ENCODE assay signal across 7 mouse cellular contexts in the genomic region with DNA sequence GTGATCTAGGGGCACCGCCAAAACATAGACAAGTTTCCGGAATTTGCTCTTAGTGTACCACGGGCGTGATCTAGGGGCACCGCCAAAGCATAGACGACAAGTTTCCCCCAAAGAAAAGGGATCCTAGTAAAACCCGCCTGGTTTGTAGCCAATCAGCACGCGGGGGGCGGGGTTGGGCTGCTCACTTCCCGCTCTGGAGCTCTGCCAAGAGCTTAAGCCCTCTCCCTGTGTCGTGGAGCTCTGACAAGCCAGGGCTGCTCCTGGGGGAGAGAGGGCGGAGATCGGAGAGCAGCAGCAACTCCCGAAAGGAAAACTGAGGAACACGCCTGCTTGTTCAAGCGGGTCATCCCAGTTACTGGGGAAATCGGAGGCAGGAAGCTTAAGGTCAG. TPM values are rescaled to one million over a fixed set of nuclear protein-coding genes. Genes with fewer than 3 reads are reported as not detected.
A peak's percentile ranks its signal among the peaks of the same experiment; 100 is the strongest.
DNase-seq lines count a peak whose midpoint lies in the region; ATAC-seq lines count a peak whose summit lies in the region.

No protein-coding gene starts in this region.

- peak overlapping the region; percentile 38 for H3K4me3 ChIP-seq in intestine, embryonic 15.5 days (replicated peaks)
- peak overlapping the region; percentile 51 for H3K4me3 ChIP-seq in limb, embryonic 10.5 days
- peak overlapping the region; percentile 33 for H3K4me3 ChIP-seq in midbrain, embryonic 12.5 days

- H3K36me3 ChIP-seq in intestine, embryonic 15.5 days = no peaks in the 10 kb centered on the region
- H3K36me3 ChIP-seq in limb, embryonic 10.5 days = 0 out of 2 replicates have a peak, but pooled peaks cover 5% of the 10 kb centered on the region
- H3K36me3 ChIP-seq in midbrain, embryonic 12.5 days = 0 out of 2 replicates have a peak, but pooled peaks cover under 1% of the 10 kb centered on the region

- H3K9ac ChIP-seq in intestine, embryonic 15.5 days = peak overlapping the region; percentile 56
- peak overlapping the region; percentile 49 for H3K9ac ChIP-seq in midbrain, embryonic 12.5 days (replicated peaks)

- H3K4me2 ChIP-seq in intestine, embryonic 15.5 days (replicated peaks) = peak overlapping the region; percentile 82
- H3K4me2 ChIP-seq in midbrain, embryonic 12.5 days (replicated peaks) = peak overlapping the region; percentile 59

- intact Hi-C loops in gastrocnemius, postnatal 36 days (cut with DNase I) = no loop called here

- peak; percentile 53 for ATAC-seq in intestine, embryonic 15.5 days
- peak; percentile 28 for ATAC-seq in midbrain, embryonic 12.5 days (ENCODE audit: low FRiP score, low read depth)

- H3K27me3 ChIP-seq in intestine, embryonic 15.5 days (replicated peaks) = no peaks in the 10 kb centered on the region
- no peaks in the 10 kb centered on the region for H3K27me3 ChIP-seq in limb, embryonic 10.5 days (ENCODE audit: low read depth, poor library complexity, severe bottlenecking)
- 0 out of 2 replicates have a peak, but pooled peaks cover 10% of the 10 kb centered on the region for H3K27me3 ChIP-seq in midbrain, embryonic 12.5 days

- H3K9me3 ChIP-seq in intestine, embryonic 15.5 days = no peaks in the 10 kb centered on the region
- H3K9me3 ChIP-seq in limb, embryonic 10.5 days (replicated peaks) = no peaks in the 10 kb centered on the region
- no peaks in the 10 kb centered on the region for H3K9me3 ChIP-seq in midbrain, embryonic 12.5 days

- peaks cover 28% of the 10 kb centered on the region for H3K4me1 ChIP-seq in intestine, embryonic 15.5 days (replicated peaks)
- peaks cover 46% of the 10 kb centered on the region for H3K4me1 ChIP-seq in limb, embryonic 10.5 days
- H3K4me1 ChIP-seq in midbrain, embryonic 12.5 days = peaks cover 43% of the 10 kb centered on the region

- peak; percentile 90 to 92 for DNase-seq in adrenal gland, adult (ENCODE audit: inconsistent age in 2 of 2, low spot score in 1 of 2)
- DNase-seq in embryo, embryonic 10 days (ENCODE audit: low spot score) = peak; percentile 92
- DNase-seq in gastrocnemius, postnatal 36 days = peak; percentile 83 to 86
- DNase-seq in limb, embryonic 10.5 days (ENCODE audit: low spot score) = peak; percentile 96
- DNase-seq in skeletal muscle tissue, adult 2 months (ENCODE audit: low read depth, low spot score) = peak; percentile 91

- WGBS in intestine, embryonic 15.5 days = under 1% methylated on average over 18 of the region's 18 CpGs
- under 1% methylated on average over 18 of the region's 18 CpGs for WGBS in limb, embryonic 10.5 days
- under 1% methylated on average over 18 of the region's 18 CpGs for WGBS in midbrain, embryonic 12.5 days

- H3K27ac ChIP-seq in intestine, embryonic 15.5 days = peak overlapping the region; percentile 91
- peak overlapping the region; percentile 92 for H3K27ac ChIP-seq in limb, embryonic 10.5 days
- peak overlapping the region; percentile 83 for H3K27ac ChIP-seq in midbrain, embryonic 12.5 days (replicated peaks)

RNA-seq across cellular contexts. Expression of gene Banp, which starts 1.8 kb away (rescaled TPM):
- 10 to 100 TPM in 1 of 2 experiments, 1 to 10 TPM in 1; 6.6 to 17.8 TPM for total RNA-seq in gastrocnemius, postnatal 36 days (2021)
- polyA plus RNA-seq in intestine, embryonic 15.5 days (2015; fragmentation: Nextera tagmentation; extraction: Ambion mirVana) = 32.4 and 34.1 TPM in 2 replicates
- polyA plus RNA-seq in limb, embryonic 10.5 days (2016; fragmentation: Nextera tagmentation; extraction: Ambion mirVana) = 55.4 and 60.0 TPM in 2 replicates
- polyA plus RNA-seq in midbrain, embryonic 12.5 days (2016; fragmentation: Nextera tagmentation; extraction: Ambion mirVana) = 58.8 and 66.6 TPM in 2 replicates

RNA-seq across cellular contexts. Expression of gene Car5a, which starts 3.0 kb away (rescaled TPM):
- not detected for total RNA-seq in gastrocnemius, postnatal 36 days (2021)
- 0.21 and 0.33 TPM in 2 replicates for polyA plus RNA-seq in intestine, embryonic 15.5 days (2015; fragmentation: Nextera tagmentation; extraction: Ambion mirVana)
- polyA plus RNA-seq in limb, embryonic 10.5 days (2016; fragmentation: Nextera tagmentation; extraction: Ambion mirVana) = 0.20 TPM in 1 of 2 replicates, not detected in the other
- polyA plus RNA-seq in midbrain, embryonic 12.5 days (2016; fragmentation: Nextera tagmentation; extraction: Ambion mirVana) = 0.23 TPM in 1 of 2 replicates, not detected in the other

RNA-seq across cellular contexts. Expression of gene Slc7a5, which starts 40.3 kb away (rescaled TPM):
- total RNA-seq in gastrocnemius, postnatal 36 days (2021) = 1 to 10 TPM; 1.9 to 2.1 TPM
- 17.9 and 18.1 TPM in 2 replicates for polyA plus RNA-seq in intestine, embryonic 15.5 days (2015; fragmentation: Nextera tagmentation; extraction: Ambion mirVana)
- 16.8 and 19.3 TPM in 2 replicates for polyA plus RNA-seq in limb, embryonic 10.5 days (2016; fragmentation: Nextera tagmentation; extraction: Ambion mirVana)
- 37.6 and 37.9 TPM in 2 replicates for polyA plus RNA-seq in midbrain, embryonic 12.5 days (2016; fragmentation: Nextera tagmentation; extraction: Ambion mirVana)

Comparison
In these comparisons a context has a peak if more than half of its experiments do, and no peak if none do; other contexts are left out.
1. Peak in every context shown above with its lines: DNase-seq, ATAC-seq, H3K4me3 ChIP-seq and H3K27ac ChIP-seq.